Mouse (Mus musculus): ENCODE measurements around the gene Zfp978. TPM values are rescaled to one million over a fixed set of nuclear protein-coding genes. Genes with fewer than 3 reads are reported as not detected.
A peak's percentile ranks its signal among the peaks of the same experiment; 100 is the strongest.
"Not testable (repeated sequence)": the region's sequence is repeated elsewhere in the genome, so short reads cannot be mapped to it uniquely, and the experiment has no call there.

Zfp978 gene
- polyA plus RNA-seq (2015; fragmentation: Nextera tagmentation; extraction: Ambion mirVana): not detected in 2 replicates

- not testable (repeated sequence) for DNase-seq
- no CpG with 5 or more reads among the region's 6 CpGs for WGBS (ENCODE audit: insufficient replicate concordance)
Observed at GRCm38 (mm10) chr4:147361003-147361402, at the start of gene Zfp978. TSS of gene Zfp978 (plus strand) at chr4:147361303.

GRCm38 (mm10) chr4:147335036-147335690 is 25.9 kb upstream of the Zfp978 start:
- peaks cover 41% of the 10 kb centered on the region for H3K9me3 ChIP-seq (ENCODE audit: low read length)
- 84% methylated on average over 2 of the region's 2 CpGs for WGBS (ENCODE audit: insufficient replicate concordance)
- not testable (repeated sequence) for H3K4me2 ChIP-seq (ENCODE audit: low read depth, low read length); H3K9ac ChIP-seq (replicated peaks); DNase-seq; H3K4me3 ChIP-seq (ENCODE audit: low read depth, low read length); H3K27me3 ChIP-seq (ENCODE audit: insufficient read depth, low read length); H3K4me1 ChIP-seq (ENCODE audit: insufficient read depth); H3K36me3 ChIP-seq (replicated peaks; ENCODE audit: insufficient read depth, low read length); H3K27ac ChIP-seq (ENCODE audit: low read depth)
- ATAC-seq: peak; percentile 41; the same call in 1 of the 2 replicates

More at GRCm38 (mm10) chr4:147361003-147361402, at the start of gene Zfp978:
- not testable (repeated sequence) for H3K4me3 ChIP-seq (ENCODE audit: low read depth, low read length); H3K27ac ChIP-seq (ENCODE audit: low read depth); H3K27me3 ChIP-seq (ENCODE audit: insufficient read depth, low read length); H3K36me3 ChIP-seq (replicated peaks; ENCODE audit: insufficient read depth, low read length); H3K4me1 ChIP-seq (ENCODE audit: insufficient read depth); H3K4me2 ChIP-seq (ENCODE audit: low read depth, low read length); H3K9me3 ChIP-seq (ENCODE audit: low read length); ATAC-seq; H3K9ac ChIP-seq (replicated peaks)

DNA sequence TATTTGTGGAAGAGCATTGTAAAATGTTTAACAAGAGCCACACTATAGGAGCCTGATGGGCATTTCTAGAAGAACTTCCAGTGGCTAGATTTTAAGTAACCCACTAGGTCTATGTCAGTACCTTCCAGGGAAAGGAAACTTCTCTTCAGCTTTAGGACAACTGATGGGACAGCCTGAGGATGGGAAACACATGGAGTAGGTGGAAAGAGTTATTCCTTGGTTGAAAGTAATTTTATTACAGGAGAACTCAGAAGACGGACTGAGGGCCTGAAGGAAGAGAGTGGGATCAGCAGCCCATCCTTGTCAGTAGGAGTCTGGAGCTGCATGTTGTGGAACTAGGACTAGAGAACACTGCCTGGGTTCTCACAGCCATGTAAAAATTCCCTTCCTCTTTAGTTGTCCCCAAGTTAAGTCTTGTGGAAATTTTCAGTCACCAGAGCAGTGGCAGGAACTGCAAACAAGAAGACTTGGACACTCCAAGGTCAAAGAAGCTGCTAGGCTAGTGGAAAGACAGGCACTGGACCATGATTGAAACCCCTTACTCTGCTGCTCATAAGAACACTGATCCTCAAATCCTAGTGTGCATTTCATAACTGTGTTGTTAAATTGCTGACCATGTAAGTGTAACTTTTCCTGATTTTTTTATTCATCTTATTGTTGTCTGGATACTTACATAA is 25.3 kb upstream of the Zfp978 start:
- not testable (repeated sequence) for H3K9ac ChIP-seq (replicated peaks); H3K36me3 ChIP-seq (replicated peaks; ENCODE audit: insufficient read depth, low read length); H3K4me3 ChIP-seq (ENCODE audit: low read depth, low read length); H3K4me1 ChIP-seq (ENCODE audit: insufficient read depth); H3K27me3 ChIP-seq (ENCODE audit: insufficient read depth, low read length); H3K27ac ChIP-seq (ENCODE audit: low read depth); DNase-seq; H3K4me2 ChIP-seq (ENCODE audit: low read depth, low read length)
- peak; percentile 29 for ATAC-seq
- peaks cover 44% of the 10 kb centered on the region for H3K9me3 ChIP-seq (ENCODE audit: low read length)
- WGBS (ENCODE audit: insufficient replicate concordance): 35% methylated on average over 1 of the region's 1 CpGs

- H3K4me3 ChIP-seq (ENCODE audit: low read depth, low read length); H3K9ac ChIP-seq (replicated peaks); DNase-seq; H3K4me2 ChIP-seq (ENCODE audit: low read depth, low read length); H3K27ac ChIP-seq (ENCODE audit: low read depth); H3K4me1 ChIP-seq (ENCODE audit: insufficient read depth); H3K27me3 ChIP-seq (ENCODE audit: insufficient read depth, low read length); H3K36me3 ChIP-seq (replicated peaks; ENCODE audit: insufficient read depth, low read length): not testable (repeated sequence)
- peaks cover 45% of the 10 kb centered on the region for H3K9me3 ChIP-seq (ENCODE audit: low read length)
- ATAC-seq: peak; percentile 38; the same call in 1 of the 2 replicates
- WGBS (ENCODE audit: insufficient replicate concordance): 56% methylated on average over 6 of the region's 6 CpGs
Observed at GRCm38 (mm10) chr4:147336368-147337195, 24.5 kb upstream of the Zfp978 start.

DNA sequence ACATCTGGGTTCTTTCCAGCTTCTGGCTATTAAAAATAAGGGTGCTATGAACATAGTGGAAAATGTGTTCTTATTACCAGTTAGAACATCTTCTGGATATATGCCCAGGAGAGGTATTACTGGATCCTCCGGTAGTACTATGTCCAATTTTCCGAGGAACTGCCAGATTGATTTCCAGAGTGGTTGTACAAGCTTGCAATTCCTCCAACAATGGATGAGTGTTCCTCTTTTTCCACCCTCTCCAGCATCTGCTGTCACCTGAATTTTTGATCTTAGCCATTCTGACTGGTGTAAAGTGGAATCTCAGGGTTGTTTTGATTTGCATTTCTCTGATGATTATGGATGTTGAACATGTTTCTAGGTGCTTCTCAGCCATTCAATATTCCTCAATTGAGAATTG is 23.6 kb upstream of the Zfp978 start:
- DNase-seq; H3K9ac ChIP-seq (replicated peaks); H3K27me3 ChIP-seq (ENCODE audit: insufficient read depth, low read length); H3K4me3 ChIP-seq (ENCODE audit: low read depth, low read length); H3K4me2 ChIP-seq (ENCODE audit: low read depth, low read length); ATAC-seq; H3K4me1 ChIP-seq (ENCODE audit: insufficient read depth); H3K27ac ChIP-seq (ENCODE audit: low read depth); H3K36me3 ChIP-seq (replicated peaks; ENCODE audit: insufficient read depth, low read length): not testable (repeated sequence)
- 81% methylated on average over 2 of the region's 2 CpGs for WGBS (ENCODE audit: insufficient replicate concordance)
- H3K9me3 ChIP-seq (ENCODE audit: low read length): peaks cover 45% of the 10 kb centered on the region

GRCm38 (mm10) chr4:147338032-147338610 is 23.0 kb upstream of the Zfp978 start:
- DNase-seq: no peak
- no peak overlapping the region for H3K4me2 ChIP-seq (ENCODE audit: low read depth, low read length)
- 58% methylated on average over 5 of the region's 5 CpGs for WGBS (ENCODE audit: insufficient replicate concordance)
- no peak overlapping the region for H3K9ac ChIP-seq (replicated peaks)
- H3K9me3 ChIP-seq (ENCODE audit: low read length): peaks cover 48% of the 10 kb centered on the region
- H3K27ac ChIP-seq (ENCODE audit: low read depth): no peak overlapping the region
- H3K4me1 ChIP-seq (ENCODE audit: insufficient read depth): no peaks in the 10 kb centered on the region
- peak; percentile 33; the same call in 1 of the 2 replicates for ATAC-seq
- no peaks in the 10 kb centered on the region for H3K36me3 ChIP-seq (replicated peaks; ENCODE audit: insufficient read depth, low read length)
- TF ChIP-seq EP300 (IDR thresholded peaks at IDR 0.05; ENCODE audit: low read depth) (0 out of 2 replicates have a peak, but pooled peaks have one; percentile 17), CTCF (IDR thresholded peaks at IDR 0.05; ENCODE audit: low read depth) (no peak)
- H3K27me3 ChIP-seq (ENCODE audit: insufficient read depth, low read length): no peaks in the 10 kb centered on the region
- H3K4me3 ChIP-seq (ENCODE audit: low read depth, low read length): no peak overlapping the region

GRCm38 (mm10) chr4:147338706-147339105 is 22.4 kb upstream of the Zfp978 start:
- not testable (repeated sequence) for H3K4me3 ChIP-seq (ENCODE audit: low read depth, low read length); H3K27me3 ChIP-seq (ENCODE audit: insufficient read depth, low read length); H3K4me2 ChIP-seq (ENCODE audit: low read depth, low read length); H3K27ac ChIP-seq (ENCODE audit: low read depth); H3K9ac ChIP-seq (replicated peaks); DNase-seq; H3K4me1 ChIP-seq (ENCODE audit: insufficient read depth); ATAC-seq; H3K36me3 ChIP-seq (replicated peaks; ENCODE audit: insufficient read depth, low read length)
- peaks cover 54% of the 10 kb centered on the region for H3K9me3 ChIP-seq (ENCODE audit: low read length)
- WGBS (ENCODE audit: insufficient replicate concordance): 74% methylated on average over 3 of the region's 3 CpGs

- H3K27ac ChIP-seq (ENCODE audit: low read depth); H3K4me2 ChIP-seq (ENCODE audit: low read depth, low read length); H3K4me1 ChIP-seq (ENCODE audit: insufficient read depth); DNase-seq; H3K27me3 ChIP-seq (ENCODE audit: insufficient read depth, low read length); H3K9ac ChIP-seq (replicated peaks); H3K36me3 ChIP-seq (replicated peaks; ENCODE audit: insufficient read depth, low read length); H3K4me3 ChIP-seq (ENCODE audit: low read depth, low read length); ATAC-seq: not testable (repeated sequence)
- WGBS (ENCODE audit: insufficient replicate concordance): 64% methylated on average over 7 of the region's 7 CpGs
- peaks cover 56% of the 10 kb centered on the region for H3K9me3 ChIP-seq (ENCODE audit: low read length)
Observed at GRCm38 (mm10) chr4:147339601-147340219, 21.4 kb upstream of the Zfp978 start.
